Mouse (Mus musculus) heart, embryonic 11.5 days (tissue): ENCODE data around the gene Ppp1r9a. TPM values are rescaled to one million over a fixed set of nuclear protein-coding genes. Genes with fewer than 3 reads are reported as not detected.

Experiments
- ATAC-seq: fragments of 200-750 bp; cut with Nextera tagmentation; replicated peaks from 2 replicates; pipeline ENCODE4 v1.8.0; 2017; ENCODE audit warnings: moderate library complexity; ENCODE audit not compliant: insufficient number of reproducible peaks, low FRiP score, low TSS enrichment
- H3K27ac ChIP-seq: fragments of 300-500 bp; sonication (generic); 2 replicates; pipeline ENCODE4 v1.5.1; 2014; ENCODE audit warnings: mild to moderate bottlenecking, low read depth, low read length
- H3K27me3 ChIP-seq: fragments of 300-500 bp; sonication (generic); 2 replicates; pipeline ENCODE4 v1.6.1; 2014; ENCODE audit warnings: mild to moderate bottlenecking, low read length, mixed read lengths; ENCODE audit not compliant: control insufficient read depth, insufficient read depth
- H3K36me3 ChIP-seq: fragments of 300-500 bp; sonication (generic); 2 replicates; pipeline ENCODE4 v1.6.1; 2014; ENCODE audit warnings: mild to moderate bottlenecking, low read length, moderate library complexity, mixed read lengths; ENCODE audit not compliant: control insufficient read depth, insufficient read depth
- H3K4me1 ChIP-seq: fragments of 300-500 bp; sonication (generic); 2 replicates; pipeline ENCODE4 v1.6.1; 2014; ENCODE audit warnings: low read length; ENCODE audit not compliant: control insufficient read depth, insufficient read depth
- H3K4me2 ChIP-seq: fragments of 300-500 bp; sonication (generic); 2 replicates; pipeline ENCODE4 v1.6.1; 2014; ENCODE audit warnings: mild to moderate bottlenecking, moderate library complexity
- H3K4me3 ChIP-seq: fragments of 300-500 bp; sonication (generic); 2 replicates; pipeline ENCODE4 v1.5.1; 2014; ENCODE audit warnings: low read depth, low read length
- H3K9ac ChIP-seq: fragments of 300-500 bp; sonication (generic); 2 replicates; pipeline ENCODE4 v1.6.1; 2014; ENCODE audit warnings: mild to moderate bottlenecking, low read depth, low read length, moderate library complexity
- H3K9me3 ChIP-seq: fragments of 300-500 bp; sonication (generic); replicated peaks from 2 replicates; pipeline ENCODE4 v1.6.1; 2016; ENCODE audit warnings: low read length; ENCODE audit not compliant: control insufficient read depth
- WGBS: fragments of 180-500 bp; shearing (Covaris S2); extraction: QIAGEN DNeasy Blood & Tissue Kit; methylation state at CpG from one replicate; pipeline ENCODE4 v1.1.7; 2014; ENCODE audit not compliant: insufficient replicate concordance; 5-methylcytosine and 5-hydroxymethylcytosine counted together
- polyA plus RNA-seq: library from polyadenylated mRNA; unstranded; fragments of >200 nt; fragmentation: Nextera tagmentation; extraction: Ambion mirVana; gene quantifications from 2 replicates; pipeline ENCODE4 v1.2.1, GENCODE M21; 2014

Gene Ppp1r9a
- polyA plus RNA-seq, 1 experiment from 2014 or later: 25.0 TPM

GRCm38 (mm10) chr6:5139666-5140065, 236.9 kb downstream of the Ppp1r9a start:
- H3K4me1 ChIP-seq: no peaks in the 10 kb centered on the region
- no peak for ATAC-seq
- no peak overlapping the region for H3K9ac ChIP-seq
- H3K27me3 ChIP-seq: no peaks in the 10 kb centered on the region
- H3K9me3 ChIP-seq: no peaks in the 10 kb centered on the region
- no peak overlapping the region for H3K4me2 ChIP-seq
- no peaks in the 10 kb centered on the region for H3K36me3 ChIP-seq
- no peak overlapping the region for H3K27ac ChIP-seq
- 87% methylated on average over 9 of the region's 9 CpGs for WGBS
- H3K4me3 ChIP-seq: no peak overlapping the region

- Histone ChIP-seq H3K4me2 (no peak overlapping the region), H3K36me3 (no peaks in the 10 kb centered on the region), H3K27ac (no peak overlapping the region), H3K4me3 (no peak overlapping the region), H3K9me3 (no peaks in the 10 kb centered on the region), H3K4me1 (peaks cover 20% of the 10 kb centered on the region), H3K27me3 (no peaks in the 10 kb centered on the region), H3K9ac (no peak overlapping the region)
- no peak for ATAC-seq
- WGBS: 47% methylated on average over 13 of the region's 13 CpGs
Observed at GRCm38 (mm10) chr6:5147488-5148142, 244.9 kb downstream of the Ppp1r9a start.

DNA sequence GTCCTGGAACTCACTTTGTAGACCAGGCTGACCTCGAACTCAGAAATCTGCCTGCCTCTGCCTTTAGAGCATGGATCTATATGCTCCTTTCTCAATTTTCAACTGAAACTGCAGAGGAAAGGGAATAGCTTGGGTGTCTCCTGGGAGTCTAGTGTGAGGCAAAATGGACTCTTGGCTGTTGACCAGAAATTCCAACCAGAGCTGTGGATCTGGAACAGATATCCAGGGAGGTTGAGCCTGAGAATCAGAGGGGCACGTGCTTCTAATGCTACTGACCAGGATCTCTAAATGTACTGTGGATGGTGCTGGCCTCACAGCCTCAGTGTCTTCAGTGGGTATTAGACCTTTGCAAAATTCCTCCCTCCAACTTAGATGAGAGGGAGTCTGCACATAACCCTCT, 247.2 kb downstream of the Ppp1r9a start:
- H3K27me3 ChIP-seq: no peaks in the 10 kb centered on the region
- ATAC-seq: no peak

GRCm38 (mm10) chr6:5151171-5151570, 248.5 kb downstream of the Ppp1r9a start:
- 65% methylated on average over 4 of the region's 4 CpGs for WGBS
- no peaks in the 10 kb centered on the region for H3K36me3 ChIP-seq
- H3K9ac ChIP-seq: no peak overlapping the region
- H3K27ac ChIP-seq: no peak overlapping the region
- no peak for ATAC-seq
- no peak overlapping the region for H3K4me3 ChIP-seq
- no peaks in the 10 kb centered on the region for H3K27me3 ChIP-seq
- no peak overlapping the region for H3K4me2 ChIP-seq
- peaks cover 22% of the 10 kb centered on the region for H3K4me1 ChIP-seq
- H3K9me3 ChIP-seq: no peaks in the 10 kb centered on the region

More for the DNA sequence above, 247.2 kb downstream of the Ppp1r9a start:
- Histone ChIP-seq H3K9me3 (no peaks in the 10 kb centered on the region), H3K4me1 (peaks cover 20% of the 10 kb centered on the region), H3K4me3 (no peak overlapping the region), H3K4me2 (no peak overlapping the region), H3K36me3 (no peaks in the 10 kb centered on the region), H3K9ac (no peak overlapping the region), H3K27ac (no peak overlapping the region)
- 60% methylated on average over 2 of the region's 2 CpGs for WGBS

GRCm38 (mm10) chr6:5152185-5152584, 249.5 kb downstream of the Ppp1r9a start:
- no peaks in the 10 kb centered on the region for H3K27me3 ChIP-seq
- no peak overlapping the region for H3K4me3 ChIP-seq
- H3K9ac ChIP-seq: no peak overlapping the region
- no peak overlapping the region for H3K27ac ChIP-seq
- no peaks in the 10 kb centered on the region for H3K36me3 ChIP-seq
- ATAC-seq: no peak
- no peaks in the 10 kb centered on the region for H3K9me3 ChIP-seq
- no peak overlapping the region for H3K4me2 ChIP-seq
- peaks cover 26% of the 10 kb centered on the region for H3K4me1 ChIP-seq
- WGBS: 45% methylated on average over 2 of the region's 2 CpGs

- H3K27ac ChIP-seq: no peak overlapping the region
Observed at GRCm38 (mm10) chr6:5154786-5155185, 252.1 kb downstream of the Ppp1r9a start.

DNA sequence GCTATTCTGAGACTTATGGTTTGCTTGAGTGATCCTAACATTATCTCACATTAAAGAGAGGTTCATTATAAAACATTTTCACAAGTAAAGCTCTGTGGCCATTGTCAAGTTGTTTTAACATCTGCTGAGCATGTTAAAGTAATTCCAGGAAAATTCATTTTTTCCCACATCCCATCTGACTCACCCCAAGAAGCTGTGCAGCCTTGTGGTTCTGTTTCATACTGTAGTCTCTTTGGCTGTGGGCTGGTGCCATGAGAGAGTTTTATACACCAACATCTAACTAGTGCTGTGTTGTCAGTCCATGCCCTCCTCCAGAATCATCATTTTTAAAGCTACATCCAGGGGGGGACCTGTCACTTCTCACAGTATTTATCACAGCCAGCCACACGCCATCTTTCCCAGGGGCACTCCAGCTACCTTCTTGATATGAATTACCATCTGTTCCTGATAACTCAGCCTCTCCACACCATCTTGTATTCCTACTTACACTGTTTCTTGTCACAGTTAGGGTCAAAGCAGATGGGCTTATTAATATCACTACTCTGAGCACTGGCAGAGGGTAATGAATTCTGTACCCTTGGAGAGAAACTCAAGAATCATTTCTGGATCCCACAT, 252.7 kb downstream of the Ppp1r9a start:
- Histone ChIP-seq H3K27ac (no peak overlapping the region; the same call in 1 of the 2 replicates), H3K27me3 (no peaks in the 10 kb centered on the region), H3K4me3 (no peak overlapping the region), H3K36me3 (peaks cover 4% of the 10 kb centered on the region), H3K9ac (no peak overlapping the region), H3K4me2 (no peak overlapping the region), H3K4me1 (peaks cover 26% of the 10 kb centered on the region), H3K9me3 (no peaks in the 10 kb centered on the region)
- no peak for ATAC-seq
- WGBS: 58% methylated on average over 1 of the region's 1 CpGs

More at GRCm38 (mm10) chr6:5154786-5155185, 252.1 kb downstream of the Ppp1r9a start:
- ATAC-seq: no peak
- Histone ChIP-seq H3K9ac (no peak overlapping the region), H3K4me1 (peaks cover 26% of the 10 kb centered on the region), H3K27me3 (no peaks in the 10 kb centered on the region), H3K4me2 (no peak overlapping the region), H3K9me3 (no peaks in the 10 kb centered on the region), H3K36me3 (peaks cover 4% of the 10 kb centered on the region), H3K4me3 (no peak overlapping the region)
- 68% methylated on average over 6 of the region's 6 CpGs for WGBS

GRCm38 (mm10) chr6:5156541-5157425, 254.1 kb downstream of the Ppp1r9a start:
- Histone ChIP-seq H3K9me3 (no peaks in the 10 kb centered on the region), H3K4me1 (peaks cover 14% of the 10 kb centered on the region), H3K4me3 (no peak overlapping the region), H3K27ac (peak overlapping the region; percentile 50), H3K9ac (no peak overlapping the region), H3K4me2 (no peak overlapping the region), H3K27me3 (no peaks in the 10 kb centered on the region), H3K36me3 (peaks cover 4% of the 10 kb centered on the region)
- no peak for ATAC-seq
- WGBS: 63% methylated on average over 6 of the region's 6 CpGs
